Mouse (Mus musculus) lung, postnatal 0 days (tissue): ENCODE measurements around the gene Lrp11. TPM values are rescaled to one million over a fixed set of nuclear protein-coding genes. Genes with fewer than 3 reads are reported as not detected.

Experiments used
- ATAC-seq: fragments of 200-750 bp; cut with Nextera tagmentation; 2 replicates; pipeline ENCODE4 v1.8.0; 2017; ENCODE audit warnings: moderate library complexity
- DNase-seq: peaks from one replicate; pipeline ENCODE4 v3.0.0-alpha.2; 2016; ENCODE audit warnings: low spot score
- H3K27ac ChIP-seq: fragments of 300-500 bp; sonication (generic); 2 replicates; pipeline ENCODE4 v1.5.1; 2014; ENCODE audit warnings: antibody characterized with exemption, mild to moderate bottlenecking, low read length, mixed read lengths
- H3K27me3 ChIP-seq: fragments of 300-500 bp; sonication (generic); replicated peaks from 2 replicates; pipeline ENCODE4 v1.6.1; 2014; ENCODE audit warnings: low read length, mixed read lengths; ENCODE audit not compliant: insufficient read depth
- H3K36me3 ChIP-seq: fragments of 300-500 bp; sonication (generic); 2 replicates; pipeline ENCODE4 v1.6.1; 2014; ENCODE audit warnings: low read length, mixed read lengths; ENCODE audit not compliant: insufficient read depth
- H3K4me1 ChIP-seq: fragments of 300-500 bp; sonication (generic); 2 replicates; pipeline ENCODE4 v1.6.1; 2014; ENCODE audit warnings: antibody characterized with exemption, low read depth, low read length, mixed read lengths; ENCODE audit not compliant: insufficient read depth
- H3K4me2 ChIP-seq: fragments of 300-500 bp; sonication (generic); replicated peaks from 2 replicates; pipeline ENCODE4 v1.6.1; 2014; ENCODE audit warnings: low read depth, mild to moderate bottlenecking, low read length, moderate library complexity, mixed read lengths
- H3K4me3 ChIP-seq: fragments of 300-500 bp; sonication (generic); 2 replicates; pipeline ENCODE4 v1.5.1; 2014; ENCODE audit warnings: low read depth, low read length
- H3K9ac ChIP-seq: fragments of 300-500 bp; sonication (generic); replicated peaks from 2 replicates; pipeline ENCODE4 v1.6.1; 2014; ENCODE audit warnings: low read depth, mild to moderate bottlenecking
- H3K9me3 ChIP-seq: fragments of 300-500 bp; sonication (generic); 2 replicates; pipeline ENCODE4 v1.6.1; 2016; ENCODE audit warnings: low read length, mixed read lengths
- CTCF ChIP-seq: IDR thresholded peaks from 2 replicates; pipeline ENCODE4 v1.5.1; 2016; ENCODE audit warnings: antibody characterized with exemption, mild to moderate bottlenecking
- EP300 ChIP-seq: IDR thresholded peaks from 2 replicates; pipeline ENCODE4 v1.6.1; 2016; ENCODE audit warnings: antibody characterized with exemption, mild to moderate bottlenecking, control low read depth
- WGBS: fragments of 180-500 bp; shearing (Covaris S2); extraction: QIAGEN DNeasy Blood & Tissue Kit; methylation state at CpG from one replicate; pipeline ENCODE4 v1.1.7; 2014; 5-methylcytosine and 5-hydroxymethylcytosine counted together
- polyA plus RNA-seq: library from polyadenylated mRNA; unstranded; fragments of >200 nt; fragmentation: Nextera tagmentation; extraction: Ambion mirVana; gene quantifications from 2 replicates; pipeline ENCODE4 v1.2.1, GENCODE M21; 2015

Lrp11 gene
- 1.8 and 2.3 TPM in 2 replicates for polyA plus RNA-seq

- WGBS = under 1% methylated on average over 59 of the region's 76 CpGs
- no peak within 1 kb of the TSS; the same call in 1 of the 2 replicates for H3K9ac ChIP-seq
- H3K4me1 ChIP-seq = peaks cover 6% of the 10 kb centered on the region; the same call in 1 of the 2 replicates
- H3K4me2 ChIP-seq = peak within 1 kb of the TSS; percentile 98
- H3K4me3 ChIP-seq = peak within 1 kb of the TSS; percentile 57
- no peaks in the 10 kb centered on the region for H3K9me3 ChIP-seq
- ATAC-seq = peak; percentile 98
- peak; percentile 92 for DNase-seq
- no peaks in the 10 kb centered on the region for H3K36me3 ChIP-seq
- no peaks in the 10 kb centered on the region for H3K27me3 ChIP-seq
- H3K27ac ChIP-seq = no peak within 1 kb of the TSS
- no peak for TF ChIP-seq EP300
- no peak; the same call in 1 of the 2 replicates for TF ChIP-seq CTCF
These were observed at the start of gene Lrp11 for GRCm38 (mm10) chr10:7589592-7590233. TSS of gene Lrp11 (plus strand) at chr10:7589800.

- DNase-seq = no peak
- H3K4me2 ChIP-seq = no peak overlapping the region
- TF ChIP-seq EP300 (no peak), CTCF (peak; percentile 58)
- H3K27ac ChIP-seq = no peak overlapping the region
- ATAC-seq = no peak
- H3K36me3 ChIP-seq = no peaks in the 10 kb centered on the region
- no peaks in the 10 kb centered on the region for H3K27me3 ChIP-seq
- H3K4me1 ChIP-seq = no peaks in the 10 kb centered on the region
- no peaks in the 10 kb centered on the region for H3K9me3 ChIP-seq
- H3K4me3 ChIP-seq = no peak overlapping the region
- no peak overlapping the region for H3K9ac ChIP-seq
These were observed 11.6 kb upstream of the Lrp11 start for GRCm38 (mm10) chr10:7578002-7578401.

GRCm38 (mm10) chr10:7581401-7581800, 8.2 kb upstream of the Lrp11 start:
- DNase-seq = no peak

GRCm38 (mm10) chr10:7582157-7582890, 7.3 kb upstream of the Lrp11 start:
- H3K4me1 ChIP-seq = no peaks in the 10 kb centered on the region
- no peaks in the 10 kb centered on the region for H3K27me3 ChIP-seq
- no peak overlapping the region for H3K4me3 ChIP-seq
- DNase-seq (no peak), ATAC-seq (no peak)
- H3K4me2 ChIP-seq = no peak overlapping the region
- no peaks in the 10 kb centered on the region for H3K36me3 ChIP-seq
- H3K27ac ChIP-seq = no peak overlapping the region
- TF ChIP-seq CTCF (no peak), EP300 (no peak)
- H3K9ac ChIP-seq = no peak overlapping the region
- 25% methylated on average over 11 of the region's 11 CpGs for WGBS
- no peaks in the 10 kb centered on the region for H3K9me3 ChIP-seq

More at GRCm38 (mm10) chr10:7581401-7581800, 8.2 kb upstream of the Lrp11 start:
- Histone ChIP-seq H3K4me3 (no peak overlapping the region), H3K9me3 (no peaks in the 10 kb centered on the region), H3K27me3 (no peaks in the 10 kb centered on the region), H3K36me3 (no peaks in the 10 kb centered on the region), H3K9ac (no peak overlapping the region), H3K4me1 (no peaks in the 10 kb centered on the region), H3K4me2 (no peak overlapping the region), H3K27ac (no peak overlapping the region)
- 89% methylated on average over 2 of the region's 2 CpGs for WGBS
- TF ChIP-seq EP300 = no peak
- TF ChIP-seq CTCF = no peak
- no peak for ATAC-seq

- Histone ChIP-seq H3K27ac (no peak overlapping the region), H3K4me3 (no peak overlapping the region), H3K9me3 (no peaks in the 10 kb centered on the region), H3K27me3 (no peaks in the 10 kb centered on the region), H3K4me2 (no peak overlapping the region), H3K36me3 (no peaks in the 10 kb centered on the region), H3K4me1 (no peaks in the 10 kb centered on the region), H3K9ac (no peak overlapping the region)
- no peak for ATAC-seq
- TF ChIP-seq CTCF = no peak
- no peak for TF ChIP-seq EP300
- DNase-seq = no peak
- 40% methylated on average over 7 of the region's 7 CpGs for WGBS
These were observed 6.6 kb upstream of the Lrp11 start for GRCm38 (mm10) chr10:7582891-7583557.

- no peaks in the 10 kb centered on the region for H3K36me3 ChIP-seq
- H3K9ac ChIP-seq = no peak overlapping the region
- H3K4me3 ChIP-seq = no peak overlapping the region
- 49% methylated on average over 2 of the region's 2 CpGs for WGBS
- no peak overlapping the region for H3K4me2 ChIP-seq
- H3K27me3 ChIP-seq = no peaks in the 10 kb centered on the region
- TF ChIP-seq CTCF = no peak
- TF ChIP-seq EP300 = no peak
- H3K27ac ChIP-seq = no peak overlapping the region
- ATAC-seq = no peak
- no peaks in the 10 kb centered on the region for H3K9me3 ChIP-seq
- DNase-seq = no peak
- H3K4me1 ChIP-seq = peaks cover 6% of the 10 kb centered on the region; the same call in 1 of the 2 replicates
These were observed 2.8 kb upstream of the Lrp11 start for GRCm38 (mm10) chr10:7586771-7587170.
